Mouse (Mus musculus) ES-Bruce4 (cell line): ENCODE data around the gene Eif5. TPM values are rescaled to one million over a fixed set of nuclear protein-coding genes. Genes with fewer than 3 reads are reported as not detected.
A peak's percentile ranks its signal among the peaks of the same experiment; 100 is the strongest.

ENCODE experiments used
- H3K27ac ChIP-seq: 2 replicates; pipeline ENCODE4 v1.5.1; 2012; ENCODE audit warnings: low read length, inconsistent platforms; ENCODE audit not compliant: insufficient read depth
- H3K27me3 ChIP-seq: 2 replicates; pipeline ENCODE4 v1.6.1; 2012; ENCODE audit warnings: mild to moderate bottlenecking, low read length, inconsistent platforms; ENCODE audit not compliant: control insufficient read depth, poor library complexity, insufficient read depth, severe bottlenecking
- H3K36me3 ChIP-seq: 2 replicates; pipeline ENCODE4 v1.6.1; 2012; ENCODE audit warnings: inconsistent platforms, mild to moderate bottlenecking, low read length, moderate library complexity; ENCODE audit not compliant: control insufficient read depth, poor library complexity, insufficient read depth, severe bottlenecking
- H3K4me1 ChIP-seq: one replicate; pipeline ENCODE4 v1.8.1; 2011; ENCODE audit warnings: low read length; ENCODE audit not compliant: control insufficient read depth, insufficient read depth
- H3K4me3 ChIP-seq: 2 replicates; pipeline ENCODE4 v1.5.1; 2011; ENCODE audit warnings: low read depth, mild to moderate bottlenecking, low read length
- H3K9ac ChIP-seq: 2 replicates; pipeline ENCODE4 v1.6.1; 2012; ENCODE audit warnings: low read depth, mild to moderate bottlenecking, inconsistent platforms; ENCODE audit not compliant: poor library complexity, severe bottlenecking
- H3K9me3 ChIP-seq: replicated peaks from 2 replicates; pipeline ENCODE4 v1.6.1; 2012; ENCODE audit warnings: mild to moderate bottlenecking, low read length, inconsistent platforms; ENCODE audit not compliant: control insufficient read depth, poor library complexity, insufficient read depth, severe bottlenecking
- CTCF ChIP-seq: IDR thresholded peaks from one replicate; pipeline ENCODE4 v1.8.1; 2011; ENCODE audit warnings: low read depth, low read length
- EP300 ChIP-seq: IDR thresholded peaks from 2 replicates; pipeline ENCODE4 v1.6.1; 2011; ENCODE audit warnings: low read depth, low read length; ENCODE audit not compliant: insufficient read depth
- POLR2A ChIP-seq: IDR thresholded peaks from one replicate; pipeline ENCODE4 v1.8.1; 2011; ENCODE audit warnings: low read length; ENCODE audit not compliant: insufficient read depth
- polyA plus RNA-seq: library from polyadenylated mRNA; stranded (reverse); fragments of >200 nt; gene quantifications from 2 replicates; pipeline ENCODE4 v1.2.4, GENCODE M21; 2011; ENCODE audit warnings: low read depth; ENCODE audit not compliant: missing spikeins, insufficient read depth, insufficient read length

Eif5 gene
- polyA plus RNA-seq, 1 experiment = 315 TPM

DNA sequence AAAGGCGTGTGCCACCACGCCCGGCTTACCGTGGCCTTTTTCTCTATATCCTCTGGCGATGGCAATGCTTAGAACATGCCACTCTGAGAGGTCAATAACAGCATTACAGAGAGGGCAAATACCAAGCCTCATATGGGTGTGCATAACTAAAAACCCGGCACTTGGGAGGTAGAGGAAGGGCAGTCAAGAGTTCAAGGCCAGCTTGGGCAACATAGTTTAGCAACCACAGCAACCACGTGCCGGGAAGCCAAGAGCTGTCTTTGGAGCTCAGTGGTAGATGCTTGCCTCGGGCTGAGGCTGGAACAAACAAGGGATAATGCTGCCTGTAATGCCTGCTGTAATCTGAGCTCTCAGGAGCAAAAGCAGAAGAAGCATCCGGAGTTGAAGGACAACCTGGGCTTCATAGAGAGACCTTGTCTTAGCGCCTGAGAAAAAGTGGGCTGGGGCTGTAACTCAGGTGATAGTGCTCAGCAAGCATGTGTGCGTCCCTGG lies 25.2 kb upstream of the Eif5 start:
- Histone ChIP-seq H3K36me3 (no peaks in the 10 kb centered on the region), H3K4me3 (no peak overlapping the region), H3K4me1 (no peaks in the 10 kb centered on the region), H3K9ac (no peak overlapping the region), H3K27me3 (no peaks in the 10 kb centered on the region), H3K27ac (no peak overlapping the region), H3K9me3 (no peaks in the 10 kb centered on the region)
- TF ChIP-seq CTCF (no peak), EP300 (peak; percentile 65)

DNA sequence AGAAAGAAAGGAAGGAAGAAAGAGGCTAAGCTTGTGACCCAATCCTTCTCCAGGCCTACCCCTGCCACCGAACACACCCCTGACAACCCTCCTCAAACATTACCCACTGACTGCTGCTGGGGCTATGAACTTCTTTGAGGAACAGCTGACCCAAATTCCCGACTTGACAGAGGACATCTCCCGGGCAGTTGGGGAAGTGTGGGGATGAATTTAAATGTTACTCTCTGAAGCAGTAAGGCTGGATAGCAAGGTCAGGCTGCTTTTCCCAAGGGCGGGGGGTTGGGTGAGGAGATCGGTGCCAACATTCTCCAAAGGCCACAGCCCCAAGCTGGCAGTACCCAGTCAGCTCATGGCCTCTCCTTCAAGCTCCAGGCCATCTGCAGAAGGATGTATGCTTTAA lies 24.1 kb upstream of the Eif5 start:
- H3K27ac ChIP-seq = no peak overlapping the region
- TF ChIP-seq EP300 (no peak), CTCF (no peak), POLR2A (no peak)
- no peaks in the 10 kb centered on the region for H3K27me3 ChIP-seq
- H3K36me3 ChIP-seq = no peaks in the 10 kb centered on the region
- H3K9me3 ChIP-seq = no peaks in the 10 kb centered on the region
- no peak overlapping the region for H3K4me3 ChIP-seq
- H3K9ac ChIP-seq = no peak overlapping the region
- no peaks in the 10 kb centered on the region for H3K4me1 ChIP-seq

DNA sequence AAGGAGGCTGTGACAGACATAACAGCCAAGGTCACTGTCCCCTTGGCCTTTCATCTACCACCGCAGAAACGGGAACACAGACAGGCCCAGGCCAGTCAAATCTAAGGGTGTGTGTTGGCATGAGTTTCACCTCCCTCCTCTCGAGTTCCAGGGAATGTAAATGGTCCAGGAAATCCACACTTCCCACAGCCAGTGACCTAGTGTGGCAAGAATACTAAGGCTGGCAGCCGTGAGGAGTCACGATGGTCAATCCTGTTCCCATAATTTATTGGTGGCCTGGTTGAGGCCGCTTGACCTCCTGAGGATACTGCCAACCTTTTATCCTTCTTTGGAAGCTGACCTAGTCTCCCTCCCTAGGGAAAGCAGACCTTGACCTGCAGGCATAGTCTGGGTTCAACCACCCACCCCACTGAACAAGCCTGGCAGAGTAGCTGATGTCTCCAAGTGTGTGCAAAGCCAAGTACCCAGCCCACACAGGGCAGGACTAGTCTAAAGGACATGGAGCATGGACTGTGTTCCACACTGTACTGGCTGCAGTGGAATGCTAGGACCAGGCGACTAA lies 23.5 kb upstream of the Eif5 start:
- no peaks in the 10 kb centered on the region for H3K36me3 ChIP-seq
- H3K27ac ChIP-seq = no peak overlapping the region
- H3K4me1 ChIP-seq = no peaks in the 10 kb centered on the region
- no peak overlapping the region for H3K4me3 ChIP-seq
- H3K9me3 ChIP-seq = no peaks in the 10 kb centered on the region
- H3K27me3 ChIP-seq = no peaks in the 10 kb centered on the region
- TF ChIP-seq EP300 = no peak
- TF ChIP-seq CTCF = no peak
- no peak for TF ChIP-seq POLR2A
- H3K9ac ChIP-seq = no peak overlapping the region

DNA sequence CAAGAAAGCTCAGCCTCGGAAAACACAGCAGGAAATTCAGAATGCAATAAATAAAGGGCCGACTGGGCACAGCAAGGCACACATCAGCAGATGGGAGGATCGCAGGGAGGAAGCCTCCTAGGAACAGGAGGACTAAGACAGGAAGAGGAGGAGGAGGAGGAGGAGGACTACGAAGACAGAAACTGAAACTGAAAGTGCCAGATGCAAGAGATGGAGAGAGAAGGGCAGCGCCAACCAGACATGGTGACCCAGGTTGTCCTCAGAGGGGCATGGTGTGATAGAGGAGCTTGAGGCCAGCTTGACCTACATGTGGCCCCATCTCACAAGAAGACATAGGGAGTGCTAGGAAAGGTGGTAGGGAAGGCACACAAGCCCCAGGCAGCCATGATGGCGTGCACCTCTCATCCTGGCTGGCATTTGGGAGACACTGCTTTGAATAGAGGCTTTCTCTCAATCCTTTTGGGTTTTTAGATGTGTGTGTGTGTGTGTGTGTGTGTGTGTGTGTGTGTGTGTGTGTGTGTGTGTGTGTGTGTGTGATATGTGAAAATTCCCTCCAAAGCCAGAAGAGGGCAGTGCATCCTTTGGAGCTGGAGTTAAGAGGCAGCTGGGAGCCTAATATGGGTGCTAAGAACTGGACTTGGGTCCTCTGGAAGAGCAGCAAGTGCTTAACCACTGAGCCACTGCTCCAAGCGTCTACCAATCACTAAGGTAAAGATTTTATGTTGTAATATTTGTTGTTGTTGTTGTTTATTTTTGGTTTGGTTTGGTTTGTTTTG lies 22.8 kb upstream of the Eif5 start:
- Histone ChIP-seq H3K27ac (no peak overlapping the region), H3K9ac (no peak overlapping the region), H3K27me3 (no peaks in the 10 kb centered on the region), H3K4me1 (no peaks in the 10 kb centered on the region), H3K36me3 (no peaks in the 10 kb centered on the region), H3K9me3 (no peaks in the 10 kb centered on the region), H3K4me3 (no peak overlapping the region)
- TF ChIP-seq CTCF = no peak
- no peak for TF ChIP-seq EP300
- TF ChIP-seq POLR2A = no peak

DNA sequence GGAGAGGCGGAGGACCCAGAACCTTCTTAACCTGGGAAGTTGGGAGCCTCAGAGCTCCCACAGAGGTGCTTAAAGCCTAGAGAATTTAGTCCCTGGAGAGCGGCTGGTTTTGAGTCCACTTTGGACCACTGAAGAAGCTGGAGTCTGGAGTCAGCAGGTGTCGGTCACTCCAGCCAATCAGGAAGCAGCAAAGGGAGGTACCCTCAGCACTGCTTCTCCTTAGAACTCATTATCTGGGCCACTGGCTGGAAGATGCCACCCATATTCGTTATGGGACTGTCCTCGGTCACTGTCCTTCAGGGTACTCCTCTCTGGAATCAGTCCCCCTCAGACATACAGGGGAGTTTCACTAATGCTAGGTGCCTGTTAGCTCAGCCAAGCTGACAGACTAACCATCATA lies 21.9 kb upstream of the Eif5 start:
- H3K27ac ChIP-seq = no peak overlapping the region
- H3K4me1 ChIP-seq = no peaks in the 10 kb centered on the region
- no peaks in the 10 kb centered on the region for H3K9me3 ChIP-seq
- TF ChIP-seq CTCF (no peak), POLR2A (no peak), EP300 (no peak)
- H3K9ac ChIP-seq = no peak overlapping the region
- no peaks in the 10 kb centered on the region for H3K36me3 ChIP-seq
- no peaks in the 10 kb centered on the region for H3K27me3 ChIP-seq
- H3K4me3 ChIP-seq = no peak overlapping the region

DNA sequence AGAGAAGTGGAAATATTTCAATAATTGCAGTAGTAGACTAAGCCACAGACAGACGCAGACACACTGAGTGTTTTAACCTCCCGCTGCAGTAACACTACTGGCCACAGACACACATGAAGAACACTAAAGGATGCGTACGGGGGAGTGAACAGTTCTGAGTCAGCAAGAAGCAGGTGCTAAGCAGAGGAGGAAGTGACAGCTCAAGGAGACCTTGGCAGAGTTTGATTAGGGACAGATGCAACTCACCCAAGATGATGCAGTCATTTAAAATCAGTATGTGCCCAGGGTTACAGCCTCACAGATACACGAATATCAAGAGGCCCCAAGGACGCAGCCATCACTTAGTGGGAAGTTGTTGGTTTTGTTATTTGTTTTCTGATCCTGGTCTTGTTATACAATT lies 21.0 kb upstream of the Eif5 start:
- Histone ChIP-seq H3K4me1 (no peaks in the 10 kb centered on the region), H3K36me3 (no peaks in the 10 kb centered on the region), H3K27me3 (no peaks in the 10 kb centered on the region), H3K27ac (no peak overlapping the region), H3K9me3 (no peaks in the 10 kb centered on the region), H3K4me3 (no peak overlapping the region), H3K9ac (no peak overlapping the region)
- TF ChIP-seq POLR2A = no peak
- no peak for TF ChIP-seq EP300
- TF ChIP-seq CTCF = no peak
